Mouse (Mus musculus): ENCODE data around the gene Plod3. TPM values are rescaled to one million over a fixed set of nuclear protein-coding genes. Genes with fewer than 3 reads are reported as not detected.

Gene Plod3
- polyA plus RNA-seq (2014; fragmentation: Illumina TruSeq; extraction: RNeasy Lipid Tissue Mini Kit (QIAGEN cat#74804); ENCODE audit: insufficient read depth, low read depth, low replicate concordance) = 37.1 TPM

GRCm38 (mm10) chr5:136986695-136987137 is at the start of gene Plod3:
Gene Plod3, plus strand, starts transcription at chr5:136987019.

GRCm38 (mm10) chr5:136953015-136953414 is 33.8 kb upstream of the Plod3 start, which contains the start of gene Fis1:
Gene Fis1, plus strand, starts transcription at chr5:136953275.

GRCm38 (mm10) chr5:136966331-136966730 is 20.5 kb upstream of the Plod3 start, which contains the start of gene Cldn15:
Gene Cldn15, plus strand, starts transcription at chr5:136966616.

GRCm38 (mm10) chr5:136987934-136988271 is 1.1 kb downstream of the Plod3 start, which contains the start of gene Znhit1:
Gene Znhit1, minus strand, starts transcription at chr5:136988021.

GRCm38 (mm10) chr5:137026092-137026491 is 39.3 kb downstream of the Plod3 start, which contains the start of gene Vgf:
Gene Vgf, plus strand, starts transcription at chr5:137026392.

GRCm38 (mm10) chr5:137045402-137046323 is 58.8 kb downstream of the Plod3 start, which contains the start of gene Ap1s1:
Gene Ap1s1, minus strand, starts transcription at chr5:137046135.

Other genes starting within 250 kb of the Plod3 start
- 0.20 TPM for gene Col26a1, start 103.8 kb upstream of the Plod3 start, polyA plus RNA-seq (2014; fragmentation: Illumina TruSeq; extraction: RNeasy Lipid Tissue Mini Kit (QIAGEN cat#74804); ENCODE audit: insufficient read depth, low read depth, low replicate concordance)
- gene Ift22, start 78.9 kb upstream of the Plod3 start, polyA plus RNA-seq (2014; fragmentation: Illumina TruSeq; extraction: RNeasy Lipid Tissue Mini Kit (QIAGEN cat#74804); ENCODE audit: insufficient read depth, low read depth, low replicate concordance) = 23.9 TPM
- 304 TPM for gene Fis1, start 33.7 kb upstream of the Plod3 start, polyA plus RNA-seq (2014; fragmentation: Illumina TruSeq; extraction: RNeasy Lipid Tissue Mini Kit (QIAGEN cat#74804); ENCODE audit: insufficient read depth, low read depth, low replicate concordance)
- 14.0 TPM for gene Cldn15, start 20.4 kb upstream of the Plod3 start, polyA plus RNA-seq (2014; fragmentation: Illumina TruSeq; extraction: RNeasy Lipid Tissue Mini Kit (QIAGEN cat#74804); ENCODE audit: insufficient read depth, low read depth, low replicate concordance)
- 75.6 TPM for gene Znhit1, start 1.0 kb downstream of the Plod3 start, polyA plus RNA-seq (2014; fragmentation: Illumina TruSeq; extraction: RNeasy Lipid Tissue Mini Kit (QIAGEN cat#74804); ENCODE audit: insufficient read depth, low read depth, low replicate concordance)
- gene Vgf, start 39.4 kb downstream of the Plod3 start, polyA plus RNA-seq (2014; fragmentation: Illumina TruSeq; extraction: RNeasy Lipid Tissue Mini Kit (QIAGEN cat#74804); ENCODE audit: insufficient read depth, low read depth, low replicate concordance) = not detected
- gene Ap1s1, start 59.1 kb downstream of the Plod3 start, polyA plus RNA-seq (2014; fragmentation: Illumina TruSeq; extraction: RNeasy Lipid Tissue Mini Kit (QIAGEN cat#74804); ENCODE audit: insufficient read depth, low read depth, low replicate concordance) = 70.5 TPM
- 9.8 TPM for gene Serpine1, start 85.2 kb downstream of the Plod3 start, polyA plus RNA-seq (2014; fragmentation: Illumina TruSeq; extraction: RNeasy Lipid Tissue Mini Kit (QIAGEN cat#74804); ENCODE audit: insufficient read depth, low read depth, low replicate concordance)
- gene Trim56, start 129.2 kb downstream of the Plod3 start, polyA plus RNA-seq (2014; fragmentation: Illumina TruSeq; extraction: RNeasy Lipid Tissue Mini Kit (QIAGEN cat#74804); ENCODE audit: insufficient read depth, low read depth, low replicate concordance) = 10.5 TPM
- gene Muc3, start 162.3 kb downstream of the Plod3 start, polyA plus RNA-seq (2014; fragmentation: Illumina TruSeq; extraction: RNeasy Lipid Tissue Mini Kit (QIAGEN cat#74804); ENCODE audit: insufficient read depth, low read depth, low replicate concordance) = not detected
- 0.12 TPM for gene Muc3a, start 225.4 kb downstream of the Plod3 start, polyA plus RNA-seq (2014; fragmentation: Illumina TruSeq; extraction: RNeasy Lipid Tissue Mini Kit (QIAGEN cat#74804); ENCODE audit: insufficient read depth, low read depth, low replicate concordance)